Mouse (Mus musculus): Measurements from ENCODE around the gene Plcl2.
A peak's percentile ranks its signal among the peaks of the same experiment; 100 is the strongest.
"Not testable (repeated sequence)": the region's sequence is repeated elsewhere in the genome, so short reads cannot be mapped to it uniquely, and the experiment has no call there.

Gene Plcl2

DNA sequence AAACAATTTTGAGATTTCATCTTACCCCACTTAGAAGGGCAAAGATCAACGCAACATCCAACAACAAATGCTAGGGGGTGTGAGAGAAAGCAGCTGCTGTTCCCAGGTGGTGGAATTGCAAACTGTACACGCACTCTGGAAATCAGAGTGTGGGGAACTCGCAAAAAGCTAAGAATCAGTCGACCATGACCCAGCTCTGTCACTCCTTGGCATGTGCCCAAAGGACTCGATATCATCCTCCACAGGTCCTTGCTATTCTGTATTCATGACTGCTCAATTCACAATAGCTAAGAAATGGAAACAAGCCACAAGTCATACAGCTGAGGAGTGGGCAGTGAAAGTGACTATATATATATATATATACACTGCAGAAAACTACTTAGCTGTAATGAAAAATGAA lies 162.2 kb downstream of the Plcl2 start:
- DNase-seq (ENCODE audit: low spot score in 2 of 2), result no peak

DNA sequence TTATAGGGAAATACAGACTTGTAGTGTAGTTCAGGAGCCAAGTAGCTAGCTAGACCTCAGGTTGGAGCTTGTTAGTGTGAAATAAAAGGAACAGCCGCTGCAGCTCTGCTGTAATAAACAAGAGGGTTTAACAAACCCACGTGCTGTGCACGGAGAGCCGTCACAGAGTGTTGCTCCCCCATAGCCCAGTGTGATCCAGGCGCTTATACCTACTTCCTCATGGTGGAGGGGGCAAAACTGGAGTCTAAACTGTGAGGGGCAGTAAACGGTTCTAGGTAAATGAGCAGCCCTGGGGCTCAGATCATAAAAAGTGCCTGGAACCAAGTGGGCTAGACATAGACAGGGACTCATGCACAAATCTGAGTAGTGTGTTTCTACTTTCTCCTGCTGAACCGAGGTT lies 165.4 kb downstream of the Plcl2 start:
- peak in 1 of 2 experiments; percentile 4 for DNase-seq (ENCODE audit: low spot score in 2 of 2)

DNA sequence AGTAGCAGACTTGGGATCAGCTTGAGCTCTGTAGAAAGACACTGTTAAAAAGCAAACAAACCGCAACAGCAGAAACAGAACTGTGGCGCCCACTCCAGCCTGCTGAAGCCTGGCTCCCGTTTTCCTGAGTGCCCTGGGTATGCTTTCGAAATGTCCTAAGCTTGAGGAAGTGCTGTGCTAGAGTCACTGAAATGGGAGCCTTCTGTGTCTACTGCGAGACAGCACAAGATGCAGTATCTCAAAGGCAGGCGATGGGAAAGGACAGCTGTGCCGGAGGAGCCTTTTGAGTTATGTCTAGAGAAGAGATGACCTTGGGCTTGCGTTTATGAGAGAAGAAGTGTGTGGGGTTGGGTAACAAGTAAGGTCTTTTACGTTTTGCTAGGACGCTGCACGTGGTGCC lies 166.0 kb downstream of the Plcl2 start:
- no peak for DNase-seq (ENCODE audit: low spot score in 2 of 2)

DNA sequence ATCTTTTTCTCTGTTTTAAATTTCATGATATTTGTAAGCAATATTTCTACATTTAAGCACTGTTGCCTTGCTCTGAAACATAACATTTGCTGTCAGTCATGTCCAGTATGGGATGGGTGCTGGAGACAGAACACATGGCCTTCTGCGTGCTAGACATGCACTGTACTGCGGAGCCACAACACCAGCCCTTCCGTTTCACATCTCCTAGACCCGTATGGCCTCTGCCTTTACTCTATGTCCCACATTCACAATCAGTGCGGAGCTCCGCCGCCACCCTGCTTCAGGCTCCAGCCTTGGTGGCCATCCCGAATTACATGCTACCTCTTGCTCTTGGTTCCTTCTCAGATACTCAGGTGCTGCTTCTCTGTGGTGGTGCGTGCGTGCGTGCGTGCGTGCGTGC lies 168.1 kb downstream of the Plcl2 start:
- DNase-seq (ENCODE audit: low spot score in 2 of 2), result no peak

DNA sequence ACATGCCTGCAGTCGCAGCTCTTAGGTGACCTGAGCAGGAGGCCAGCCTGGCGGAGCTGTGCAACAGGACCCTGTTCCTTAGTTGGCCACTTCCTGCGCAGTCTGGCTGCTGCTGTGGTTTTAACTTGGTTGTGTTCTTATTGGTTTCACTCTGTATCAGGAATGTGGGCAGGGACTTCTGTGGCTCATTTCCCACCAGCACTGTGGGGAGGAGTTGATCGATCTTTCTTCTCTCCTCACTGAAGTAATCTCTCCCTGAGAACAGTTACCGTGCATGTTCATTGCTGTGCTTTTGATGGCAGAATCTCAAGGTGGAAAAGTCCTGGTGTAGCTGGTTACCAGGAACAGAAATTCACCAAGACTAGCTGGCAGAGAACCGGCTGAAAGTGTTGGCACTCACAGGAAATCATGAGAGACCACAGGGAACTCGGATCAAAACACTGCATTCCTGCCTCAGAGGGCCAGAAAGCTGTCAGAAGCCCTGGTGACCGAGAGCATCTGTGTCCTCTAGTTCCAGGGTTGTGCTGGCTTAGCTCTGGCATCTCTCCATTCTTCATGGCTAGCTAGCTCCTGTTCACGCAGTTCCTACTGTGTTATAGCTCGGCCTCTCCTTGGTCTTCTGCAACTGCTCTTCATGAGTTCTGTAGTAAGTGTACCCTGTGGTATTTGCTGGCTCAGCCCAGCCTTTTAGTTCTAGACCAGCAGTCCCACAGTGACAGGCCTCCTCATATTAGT lies 168.9 kb downstream of the Plcl2 start:
- DNase-seq (ENCODE audit: low spot score in 2 of 2), result no peak

DNA sequence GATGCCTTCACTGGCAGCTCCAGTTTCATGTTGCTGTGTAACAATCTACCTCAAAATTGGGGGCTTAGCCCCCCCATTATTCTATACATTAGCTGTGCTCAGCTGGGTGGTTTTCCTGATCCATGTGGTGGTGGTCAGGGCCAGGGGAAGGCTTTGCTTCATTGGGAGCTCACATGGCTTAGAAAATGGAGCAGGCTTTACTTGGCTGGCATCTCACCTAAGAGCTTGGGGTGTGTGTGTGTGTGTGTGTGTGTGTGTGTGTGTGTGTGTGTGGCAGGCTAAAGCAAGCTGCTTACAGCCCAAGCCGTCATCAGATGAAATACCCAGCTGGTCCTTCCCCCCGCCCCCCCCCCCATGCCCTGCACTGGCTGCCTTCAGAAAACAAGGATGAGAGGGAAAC lies 169.5 kb downstream of the Plcl2 start:
- no peak for DNase-seq (ENCODE audit: low spot score in 2 of 2)

DNA sequence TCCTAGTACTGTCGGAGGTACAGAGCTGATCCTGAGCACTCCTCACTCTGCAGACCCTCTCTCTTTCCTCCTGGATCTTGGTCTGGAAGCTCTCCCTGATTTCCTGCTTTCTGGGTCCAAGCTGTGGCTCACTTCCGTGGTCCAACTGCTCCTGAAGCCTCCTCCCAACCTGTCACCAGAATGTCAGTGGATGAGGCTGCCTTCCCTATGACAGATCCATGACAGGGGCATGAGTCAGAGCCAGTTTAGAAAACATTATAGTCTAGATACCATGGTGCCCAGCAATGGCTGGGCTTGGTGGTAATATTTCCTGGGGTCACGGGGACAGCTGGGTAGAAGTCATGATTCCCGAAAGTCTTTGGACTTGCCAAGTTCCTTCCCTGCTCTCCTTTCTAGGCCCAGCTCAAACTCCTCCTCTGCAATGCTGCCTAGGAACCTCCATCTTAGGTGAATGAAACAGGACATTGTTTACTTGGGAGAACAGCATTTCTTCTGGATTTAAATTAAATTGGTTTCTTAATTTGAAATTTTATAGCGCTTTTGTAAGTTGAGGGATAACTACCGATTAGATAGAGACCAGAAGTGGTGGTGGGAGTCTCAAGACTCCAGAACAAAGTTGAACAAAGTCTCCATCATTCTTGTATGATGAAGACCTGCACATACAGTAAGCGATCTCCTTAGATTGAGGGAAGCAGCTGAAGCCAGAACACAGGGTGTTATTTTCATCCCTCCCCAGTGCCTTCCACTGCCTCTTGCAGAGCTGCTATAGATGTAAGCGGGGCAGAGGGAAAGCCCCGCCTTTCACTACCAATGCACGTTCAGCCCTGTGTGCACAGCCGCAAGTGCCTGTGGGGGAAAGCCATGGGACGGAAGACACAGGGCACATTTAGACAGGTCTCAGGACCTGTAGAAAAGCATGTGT lies 170.7 kb downstream of the Plcl2 start:
- DNase-seq (ENCODE audit: low spot score in 2 of 2), result no peak

DNA sequence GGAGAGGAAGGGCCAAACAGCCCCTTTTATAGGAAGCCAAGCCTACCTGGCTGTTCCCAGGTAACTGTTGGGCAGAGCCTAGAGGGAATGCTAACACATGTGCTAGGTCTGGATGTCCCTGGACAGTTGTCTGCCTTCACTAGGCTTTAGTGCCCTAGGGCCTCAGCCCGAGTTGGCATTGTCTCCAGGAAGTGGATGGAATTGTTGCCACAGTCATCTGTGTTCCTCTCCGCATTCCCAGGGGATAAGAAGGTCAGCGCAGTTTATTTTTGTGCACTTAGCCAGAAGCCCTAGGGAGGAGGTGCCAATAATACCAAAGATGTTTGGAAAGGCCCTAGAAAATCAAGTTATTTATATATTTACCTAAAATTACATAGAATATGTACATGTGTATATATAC lies 173.5 kb downstream of the Plcl2 start:
- DNase-seq (ENCODE audit: low spot score in 2 of 2), result no peak

DNA sequence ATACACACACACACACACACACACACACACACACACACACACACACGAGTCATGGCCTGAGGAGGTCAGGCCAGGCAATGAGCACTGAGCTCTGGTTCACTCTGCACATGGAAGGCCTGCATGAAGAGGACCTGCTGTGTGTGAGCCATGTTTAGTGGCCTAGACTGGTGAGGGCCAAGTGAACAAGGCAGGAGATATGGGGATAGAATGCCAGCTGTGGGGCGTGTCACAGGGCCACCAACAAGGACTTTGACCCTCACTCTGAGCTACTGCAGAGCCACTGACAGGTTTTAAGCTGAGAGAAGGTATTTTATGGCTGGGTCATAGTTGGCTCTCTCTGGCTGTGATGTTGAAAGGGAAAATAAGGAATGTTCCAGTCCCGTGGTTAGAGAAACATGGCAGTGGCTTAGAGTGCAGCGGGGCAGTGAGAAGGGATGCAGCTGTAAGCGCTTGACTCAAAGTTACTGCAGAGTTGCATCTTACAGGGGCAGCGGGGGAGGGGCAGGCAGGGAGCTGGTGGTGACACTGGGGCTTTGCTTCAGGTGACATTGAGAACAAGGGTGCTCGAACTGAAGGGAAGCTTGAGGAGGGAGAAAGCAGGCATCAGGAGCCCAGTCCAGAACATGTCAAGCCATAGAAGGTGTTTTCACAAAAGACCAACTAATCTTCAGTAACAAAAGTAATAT lies 175.9 kb downstream of the Plcl2 start:
- no peak for DNase-seq (ENCODE audit: low spot score in 2 of 2)

DNA sequence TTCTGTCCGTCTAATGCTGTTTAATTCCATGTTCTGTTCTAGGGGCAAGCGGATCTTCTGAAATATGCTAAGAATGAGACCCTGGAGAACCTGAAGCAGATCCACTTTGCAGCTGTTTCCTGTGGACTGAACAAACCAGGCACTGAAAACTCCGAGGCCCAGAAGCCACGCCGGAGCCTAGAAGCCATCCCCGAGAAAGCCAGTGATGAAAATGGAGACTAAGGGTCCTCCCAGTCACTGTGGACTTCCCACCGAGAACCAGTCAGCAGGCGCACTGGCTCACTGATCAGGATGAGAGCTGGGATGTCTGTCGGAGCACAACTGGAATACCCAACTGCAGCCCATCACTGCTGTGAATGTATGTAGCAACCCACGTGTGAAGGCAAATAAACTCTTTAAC lies 178.5 kb downstream of the Plcl2 start:
- DNase-seq (ENCODE audit: low spot score in 2 of 2), result no peak

DNA sequence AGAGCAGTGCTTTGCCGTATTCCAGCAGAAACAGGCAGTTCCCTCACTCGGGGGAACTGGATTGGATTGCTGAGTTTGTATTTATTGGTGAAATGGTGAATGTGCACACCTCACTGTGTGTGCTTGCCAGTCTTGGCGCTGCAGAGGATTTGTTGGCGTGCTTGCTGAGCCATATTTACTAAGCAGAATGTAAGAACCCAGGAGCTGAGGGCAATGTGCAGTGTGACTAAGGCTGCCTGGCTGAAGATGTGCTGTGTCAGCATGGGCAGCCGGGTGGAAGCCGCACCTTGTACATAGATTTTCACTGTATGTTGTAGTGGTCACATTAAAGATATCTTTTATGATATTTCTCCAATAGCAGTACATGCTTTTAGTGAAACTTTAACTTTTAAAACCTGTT lies 178.9 kb downstream of the Plcl2 start:
- DNase-seq (ENCODE audit: low spot score in 2 of 2), result no peak

DNA sequence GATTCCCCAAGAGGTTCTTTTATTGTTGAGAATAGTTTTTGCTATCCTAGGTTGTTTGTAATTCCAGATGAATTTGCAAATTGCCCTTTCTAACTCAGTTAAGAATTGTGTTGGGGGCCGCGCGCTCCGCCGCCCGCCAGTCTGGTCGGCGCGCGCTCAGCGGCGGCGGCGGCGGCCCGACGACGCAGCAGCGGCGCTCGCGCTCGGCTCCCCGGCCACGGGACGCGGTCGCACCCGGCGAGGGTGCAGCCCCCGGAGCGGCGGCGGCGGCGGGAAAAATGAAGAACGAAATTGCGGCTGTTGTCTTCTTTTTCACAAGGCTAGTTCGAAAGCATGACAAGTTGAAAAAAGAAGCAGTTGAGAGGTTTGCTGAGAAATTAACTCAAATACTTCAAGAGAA lies 189.2 kb downstream of the Plcl2 start:
- not testable (repeated sequence) for DNase-seq (ENCODE audit: low spot score in 2 of 2)

DNA sequence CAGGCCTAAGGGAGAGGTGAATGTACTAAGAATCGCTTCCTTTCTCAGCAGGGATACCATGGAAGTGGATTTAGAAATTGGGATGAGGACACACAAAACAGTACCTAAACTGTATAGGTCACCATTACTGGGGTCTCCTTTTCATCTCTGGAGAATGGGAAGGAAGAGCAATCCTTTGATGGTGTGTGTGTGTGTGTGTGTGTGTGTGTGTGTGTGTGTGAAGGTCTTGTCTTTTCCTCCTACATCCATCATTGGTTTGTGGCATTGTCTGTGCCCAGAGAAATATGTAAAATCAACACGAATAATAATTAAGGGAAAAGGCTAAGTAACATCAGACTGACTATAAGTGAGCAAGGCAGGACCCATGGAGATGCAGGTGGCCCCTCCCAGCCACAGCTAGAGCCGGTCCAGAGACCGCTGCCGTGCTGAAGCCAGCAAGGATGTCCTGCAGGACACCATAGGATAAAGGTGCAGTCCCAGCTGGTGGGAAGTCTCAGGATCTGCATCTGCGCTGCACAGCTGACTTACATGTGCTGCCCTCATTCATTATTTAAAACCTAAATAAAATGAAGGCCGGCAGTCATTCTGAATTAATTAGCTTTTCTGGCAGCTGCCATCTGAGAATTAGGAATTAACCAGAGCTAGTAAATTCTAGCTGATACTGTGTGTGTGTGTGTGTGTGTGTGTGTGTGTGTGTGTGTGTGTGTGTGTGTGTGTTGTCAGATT lies 201.5 kb downstream of the Plcl2 start:
- no peak for DNase-seq (ENCODE audit: low spot score in 2 of 2)

DNA sequence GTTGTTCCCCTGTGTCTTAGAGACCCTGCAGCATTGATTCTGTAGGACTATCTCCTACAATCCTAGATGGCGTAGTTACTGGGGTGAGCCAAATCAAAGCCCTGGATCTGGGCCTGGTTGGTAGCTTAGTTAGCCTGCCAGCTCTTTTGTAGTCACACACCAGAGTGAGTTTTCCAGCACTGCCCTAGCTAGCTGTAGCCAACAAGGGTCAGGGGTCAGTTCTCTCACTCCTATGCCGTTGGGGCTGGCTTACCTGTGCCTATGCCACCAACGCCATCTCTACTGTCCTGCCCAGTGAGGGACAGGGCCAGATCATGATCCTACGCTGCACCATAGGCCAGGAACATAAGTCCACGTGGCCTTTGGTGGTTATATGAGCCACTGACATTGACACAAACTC lies 208.4 kb downstream of the Plcl2 start:
- no peak for DNase-seq (ENCODE audit: low spot score in 2 of 2)

DNA sequence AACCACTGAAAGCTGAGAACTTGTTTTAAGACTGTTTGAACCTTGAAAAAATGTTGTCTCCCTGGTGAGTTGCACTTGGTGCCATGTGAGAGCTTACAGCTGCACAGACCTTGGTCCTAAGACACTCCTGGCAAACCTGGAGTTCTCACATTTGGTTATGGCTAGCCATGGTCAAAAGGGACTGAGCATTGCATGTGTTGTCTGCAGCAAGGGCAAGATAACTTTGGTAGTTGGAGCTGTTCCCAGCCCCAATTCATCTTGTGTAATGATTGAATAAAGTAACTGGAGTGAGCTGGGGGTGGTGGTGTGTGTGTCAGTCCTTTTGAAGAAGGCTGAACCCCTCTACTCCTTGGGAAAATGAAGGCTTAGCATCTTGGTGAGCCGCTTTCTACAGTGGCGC lies 215.2 kb downstream of the Plcl2 start:
- no peak for DNase-seq (ENCODE audit: low spot score in 2 of 2)

DNA sequence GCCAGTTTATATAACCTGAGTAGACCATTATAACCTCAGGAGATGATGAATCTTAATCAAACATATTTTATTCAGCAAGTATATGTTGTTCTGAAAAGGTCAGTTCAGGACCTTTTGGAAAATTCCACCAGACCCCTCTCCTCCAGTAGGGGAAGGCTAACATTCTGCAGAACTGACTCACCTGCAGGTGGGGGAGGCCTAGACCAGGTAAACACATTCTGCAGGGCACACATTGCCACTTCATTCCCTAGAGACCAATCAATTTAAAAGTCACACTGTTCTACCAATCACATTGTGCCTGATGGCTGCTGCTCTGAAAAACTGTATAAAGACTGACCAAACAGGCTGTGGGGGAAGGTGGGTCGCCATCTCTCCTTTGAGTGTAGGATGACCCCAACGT lies 217.1 kb downstream of the Plcl2 start:
- DNase-seq (ENCODE audit: low spot score in 2 of 2), result no peak

DNA sequence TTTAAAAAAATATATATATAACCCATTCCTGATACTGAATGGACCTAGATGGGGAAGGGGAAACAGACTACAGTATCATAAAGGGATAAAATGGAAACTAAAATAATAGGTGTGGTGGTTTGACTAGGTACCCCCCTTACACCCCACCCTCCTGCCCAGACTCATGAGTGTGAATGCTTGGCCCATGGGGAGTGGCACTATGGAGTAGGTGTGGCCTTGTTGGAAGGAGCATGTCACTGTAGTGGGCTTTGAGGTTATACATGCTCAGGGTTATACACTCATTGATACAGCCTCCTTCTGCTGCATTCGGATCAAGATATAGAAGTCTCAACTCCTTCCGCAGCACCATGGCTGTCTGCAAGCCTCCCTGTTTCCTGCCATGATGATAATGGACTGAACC lies 219.8 kb downstream of the Plcl2 start:
- no peak for DNase-seq (ENCODE audit: low spot score in 2 of 2)

DNA sequence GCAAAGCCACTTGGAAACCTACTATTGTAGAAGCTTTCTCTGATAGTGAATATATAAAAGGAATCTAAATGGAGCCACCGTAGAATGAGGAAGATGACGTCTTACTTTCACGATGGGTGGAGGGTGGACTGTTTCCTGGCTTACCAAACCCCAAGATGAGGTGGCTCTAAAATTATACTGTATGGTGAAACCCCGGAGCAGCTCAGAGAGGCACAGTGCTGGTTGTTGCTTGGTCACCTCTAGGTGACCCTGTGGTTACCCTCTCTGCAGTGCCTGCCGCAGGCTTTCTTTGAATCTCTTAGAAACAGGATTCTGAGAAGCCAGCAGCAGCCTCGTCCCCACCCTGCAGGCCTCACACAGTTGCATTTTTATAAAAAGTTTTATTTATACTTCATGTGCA lies 220.4 kb downstream of the Plcl2 start:
- DNase-seq (ENCODE audit: low spot score in 2 of 2), result no peak

DNA sequence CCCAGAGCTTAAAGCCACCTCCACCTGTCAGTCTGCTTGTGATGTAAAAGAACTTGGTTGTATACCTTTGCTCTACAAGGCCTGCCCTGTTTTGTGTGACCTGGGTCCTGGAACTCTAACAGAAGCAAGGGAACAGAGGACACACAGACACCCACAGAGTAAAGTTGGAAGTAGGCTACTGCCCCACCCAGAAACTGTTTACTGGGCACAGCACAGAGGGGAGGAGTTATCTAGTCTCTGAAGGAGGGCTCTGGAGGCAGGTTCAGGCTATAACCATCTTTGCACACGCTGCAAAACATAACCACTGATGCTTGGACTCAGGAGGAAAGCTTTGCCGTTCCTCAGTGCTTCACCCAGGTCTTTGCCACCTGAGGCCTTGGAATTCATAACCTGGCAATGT lies 221.7 kb downstream of the Plcl2 start:
- no peak for DNase-seq (ENCODE audit: low spot score in 2 of 2)

DNA sequence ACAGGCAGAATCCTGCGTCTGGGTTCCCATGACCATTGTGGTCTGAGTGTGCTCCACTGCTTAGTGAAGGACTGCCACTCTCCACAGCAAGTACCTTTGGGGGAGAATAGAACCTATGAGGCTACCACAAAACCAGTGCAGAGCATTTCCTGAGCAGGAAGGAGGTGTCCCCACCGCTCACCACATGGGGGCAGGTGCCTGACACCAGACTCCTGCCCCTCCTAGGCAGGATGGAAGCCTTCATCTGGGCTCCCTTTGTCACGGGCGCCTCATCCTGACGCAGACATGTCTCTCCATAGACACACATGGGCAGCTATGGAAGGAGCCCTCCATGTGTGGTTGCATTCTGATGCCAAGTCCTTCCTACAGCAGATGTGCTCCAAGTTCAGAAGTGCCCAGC lies 222.7 kb downstream of the Plcl2 start:
- DNase-seq (ENCODE audit: low spot score in 2 of 2), result no peak

DNA sequence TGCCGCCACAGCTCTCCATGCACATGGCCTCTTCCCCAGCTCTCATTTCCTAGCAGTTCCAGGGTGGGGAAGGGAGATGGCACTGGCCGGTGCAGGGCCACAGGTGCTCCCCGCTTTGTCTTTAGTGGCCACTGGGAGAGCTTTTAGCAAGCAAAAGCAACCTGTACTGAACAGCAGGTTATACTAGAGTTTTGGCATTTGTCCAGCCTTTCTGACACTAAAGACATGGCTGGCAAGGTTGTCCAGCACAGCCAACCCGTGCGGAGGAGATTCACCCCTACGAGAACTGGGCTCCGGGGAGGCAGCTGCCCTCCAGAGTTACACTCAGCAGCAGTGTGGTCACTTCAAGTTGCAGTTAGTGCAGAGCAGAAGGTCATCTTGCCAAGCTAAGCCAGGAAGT lies 224.2 kb downstream of the Plcl2 start:
- DNase-seq (ENCODE audit: low spot score in 2 of 2), result no peak

DNA sequence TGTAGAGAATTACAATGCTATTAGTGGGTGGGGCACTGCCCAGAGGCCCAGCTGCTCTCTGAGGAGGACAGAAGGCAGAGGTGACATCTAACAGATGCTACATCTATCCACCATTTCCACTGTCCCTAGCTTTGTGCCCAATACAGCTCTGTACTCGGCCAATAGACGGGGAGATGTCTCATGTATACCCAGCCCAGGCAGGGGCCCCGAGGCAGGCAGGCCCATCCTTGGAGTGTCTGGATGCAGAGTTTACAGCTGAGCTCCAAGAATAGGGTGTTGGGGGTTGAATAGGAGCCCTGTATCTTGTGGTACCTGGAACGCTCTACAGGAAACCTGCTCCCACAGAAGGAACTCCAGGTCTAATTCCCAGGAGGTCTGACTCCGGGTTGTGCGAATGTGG lies 225.6 kb downstream of the Plcl2 start:
- no peak for DNase-seq (ENCODE audit: low spot score in 2 of 2)
